Mouse (Mus musculus) liver, embryonic 16.5 days (tissue): ENCODE results near the gene 2410002F23Rik. TPM values are rescaled to one million over a fixed set of nuclear protein-coding genes. Genes with fewer than 3 reads are reported as not detected.
"Not testable (repeated sequence)": the region's sequence is repeated elsewhere in the genome, so short reads cannot be mapped to it uniquely, and the experiment has no call there.

Experiments used
- ATAC-seq: fragments of 200-750 bp; cut with Nextera tagmentation; 2 replicates; pipeline ENCODE4 v1.8.0; 2017; ENCODE audit warnings: low read depth, mild to moderate bottlenecking, moderate number of reproducible peaks, moderate library complexity
- H3K27ac ChIP-seq: fragments of 300-500 bp; sonication (generic); 2 replicates; pipeline ENCODE4 v1.5.1; 2014; ENCODE audit warnings: mild to moderate bottlenecking, low read length
- H3K27me3 ChIP-seq: fragments of 300-500 bp; sonication (generic); 2 replicates; pipeline ENCODE4 v1.6.1; 2014; ENCODE audit warnings: low read depth, low read length, mixed read lengths; ENCODE audit not compliant: control insufficient read depth, insufficient read depth
- H3K36me3 ChIP-seq: fragments of 300-500 bp; sonication (generic); 2 replicates; pipeline ENCODE4 v1.6.1; 2014; ENCODE audit warnings: mild to moderate bottlenecking; ENCODE audit not compliant: control insufficient read depth, insufficient read depth
- H3K4me1 ChIP-seq: fragments of 300-500 bp; sonication (generic); 2 replicates; pipeline ENCODE4 v1.6.1; 2014; ENCODE audit warnings: low read depth, low read length, mixed read lengths; ENCODE audit not compliant: control insufficient read depth
- H3K4me2 ChIP-seq: fragments of 300-500 bp; sonication (generic); 2 replicates; pipeline ENCODE4 v1.6.1; 2014; ENCODE audit warnings: low read depth, low read length, mixed read lengths
- H3K4me3 ChIP-seq: fragments of 300-500 bp; sonication (generic); 2 replicates; pipeline ENCODE4 v1.5.1; 2014; ENCODE audit warnings: low read depth, mild to moderate bottlenecking, low read length
- H3K9ac ChIP-seq: fragments of 300-500 bp; sonication (generic); 2 replicates; pipeline ENCODE4 v1.6.1; 2014; ENCODE audit warnings: low read depth, low read length
- H3K9me3 ChIP-seq: fragments of 300-500 bp; sonication (generic); replicated peaks from 2 replicates; pipeline ENCODE4 v1.6.1; 2016; ENCODE audit warnings: low read length; ENCODE audit not compliant: control insufficient read depth
- WGBS: fragments of 180-500 bp; shearing (Covaris S2); extraction: QIAGEN DNeasy Blood & Tissue Kit; methylation state at CpG from one replicate; pipeline ENCODE4 v1.1.7; 2014; ENCODE audit not compliant: insufficient replicate concordance; 5-methylcytosine and 5-hydroxymethylcytosine counted together
- polyA plus RNA-seq: library from polyadenylated mRNA; unstranded; fragments of >200 nt; fragmentation: Nextera tagmentation; extraction: Ambion mirVana; gene quantifications from 2 replicates; pipeline ENCODE4 v1.2.1, GENCODE M21; 2015

Gene 2410002F23Rik
- polyA plus RNA-seq, 1 experiment from 2014 or later, result 23.4 TPM

DNA sequence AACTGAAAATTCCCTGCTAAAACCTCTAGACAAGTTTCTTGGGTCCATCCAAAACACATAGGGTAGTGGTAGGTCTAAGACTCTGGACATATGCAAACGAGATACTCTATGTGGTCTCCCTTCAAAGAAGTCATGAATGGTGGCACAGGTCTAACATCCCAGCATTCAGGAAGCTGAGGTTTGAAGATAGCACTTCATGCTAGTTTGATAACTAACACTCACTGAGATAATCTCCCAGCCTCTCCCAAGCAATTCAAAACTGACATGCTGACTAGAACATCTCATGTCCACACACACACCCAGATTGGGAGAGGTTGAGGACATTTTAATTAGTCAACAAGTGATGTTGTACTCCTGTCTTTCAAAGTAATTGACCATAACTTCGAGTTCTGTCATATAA, 6.6 kb upstream of the 2410002F23Rik start:
- H3K4me1 ChIP-seq, result no peaks in the 10 kb centered on the region
- no peak overlapping the region for H3K4me2 ChIP-seq
- 20% methylated on average over 2 of the region's 2 CpGs for WGBS
- no peak overlapping the region for H3K9ac ChIP-seq
- ATAC-seq, result no peak
- no peaks in the 10 kb centered on the region for H3K27me3 ChIP-seq
- H3K9me3 ChIP-seq, result no peaks in the 10 kb centered on the region
- H3K36me3 ChIP-seq, result no peaks in the 10 kb centered on the region
- H3K27ac ChIP-seq, result no peak overlapping the region
- H3K4me3 ChIP-seq, result no peak overlapping the region

DNA sequence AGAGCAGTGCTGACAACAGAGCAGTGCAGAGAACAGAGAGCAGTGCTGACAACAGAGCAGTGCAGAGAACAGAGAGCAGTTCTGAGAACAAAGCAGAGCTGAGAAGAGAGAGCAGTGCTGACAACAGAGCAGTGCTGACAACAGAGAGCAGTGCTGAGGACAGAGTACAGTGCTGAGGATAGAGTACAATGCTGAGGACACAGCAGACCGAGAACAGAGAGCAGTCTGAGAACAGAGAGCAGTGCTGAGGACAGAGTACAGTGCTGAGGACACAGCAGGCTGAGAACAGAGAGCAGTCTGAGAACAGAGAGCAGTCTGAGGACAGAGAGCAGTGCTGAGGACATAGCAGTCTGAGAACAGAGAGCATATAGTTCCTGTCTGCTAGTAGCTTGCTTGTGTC, 5.8 kb upstream of the 2410002F23Rik start:
- Histone ChIP-seq H3K27me3 (no peaks in the 10 kb centered on the region), H3K27ac (no peak overlapping the region), H3K4me3 (no peak overlapping the region), H3K4me2 (no peak overlapping the region), H3K9ac (no peak overlapping the region), H3K36me3 (no peaks in the 10 kb centered on the region), H3K4me1 (peaks cover 6% of the 10 kb centered on the region), H3K9me3 (no peaks in the 10 kb centered on the region)
- WGBS, result 29% methylated on average over 1 of the region's 1 CpGs
- ATAC-seq, result peak; percentile 65; the same call in 1 of the 2 replicates

DNA sequence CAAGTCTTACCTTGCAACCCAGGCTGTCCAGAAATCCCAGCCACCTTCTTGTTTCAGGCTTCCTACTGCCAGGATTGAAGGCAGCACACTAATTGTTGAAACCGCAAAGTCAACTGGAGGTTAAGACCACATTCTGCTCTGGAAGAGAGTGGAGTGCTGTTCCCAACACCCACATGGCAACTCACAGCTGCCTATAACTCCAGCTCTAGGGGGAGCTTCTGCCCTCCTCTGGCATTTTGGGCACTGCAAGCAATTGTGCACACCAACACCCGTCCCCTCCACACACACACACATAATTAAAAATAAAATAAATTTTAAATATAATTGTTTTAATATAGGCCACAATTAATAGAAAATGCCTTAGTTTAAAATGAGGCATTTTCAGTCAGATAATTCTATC, 5.4 kb upstream of the 2410002F23Rik start:
- 47% methylated on average over 2 of the region's 2 CpGs for WGBS
- H3K9ac ChIP-seq, result no peak overlapping the region
- H3K9me3 ChIP-seq, result no peaks in the 10 kb centered on the region
- H3K4me2 ChIP-seq, result no peak overlapping the region
- H3K36me3 ChIP-seq, result no peaks in the 10 kb centered on the region
- no peak overlapping the region for H3K4me3 ChIP-seq
- peaks cover 6% of the 10 kb centered on the region for H3K4me1 ChIP-seq
- no peak overlapping the region for H3K27ac ChIP-seq
- no peak for ATAC-seq
- H3K27me3 ChIP-seq, result no peaks in the 10 kb centered on the region

DNA sequence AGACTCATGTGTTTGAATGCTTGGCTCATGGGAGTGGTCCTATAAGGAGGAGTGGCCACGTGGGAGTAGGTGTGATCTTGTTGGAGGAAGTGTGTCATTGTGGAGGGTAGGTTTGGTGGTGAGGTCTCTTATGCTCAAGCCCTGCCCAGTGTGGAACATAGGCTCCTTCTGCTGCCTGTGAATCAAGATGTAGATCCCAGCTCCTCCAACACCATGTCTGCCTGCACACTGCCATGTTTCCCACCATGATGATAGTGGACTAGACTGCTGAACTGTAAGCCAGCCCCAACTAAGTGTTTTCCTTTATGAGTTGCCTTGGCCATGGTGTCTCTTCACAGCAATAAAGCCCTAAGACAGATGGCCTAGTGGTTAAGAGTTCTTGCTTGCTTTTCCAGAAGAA, 2.4 kb upstream of the 2410002F23Rik start:
- Histone ChIP-seq H3K4me3 (no peak overlapping the region), H3K4me2 (no peak overlapping the region), H3K36me3 (peaks cover 2% of the 10 kb centered on the region; the same call in 1 of the 2 replicates), H3K27me3 (no peaks in the 10 kb centered on the region), H3K27ac (no peak overlapping the region), H3K9ac (no peak overlapping the region), H3K4me1 (peaks cover 18% of the 10 kb centered on the region), H3K9me3 (no peaks in the 10 kb centered on the region)
- no peak for ATAC-seq
- WGBS, result 29% methylated on average over 1 of the region's 1 CpGs

DNA sequence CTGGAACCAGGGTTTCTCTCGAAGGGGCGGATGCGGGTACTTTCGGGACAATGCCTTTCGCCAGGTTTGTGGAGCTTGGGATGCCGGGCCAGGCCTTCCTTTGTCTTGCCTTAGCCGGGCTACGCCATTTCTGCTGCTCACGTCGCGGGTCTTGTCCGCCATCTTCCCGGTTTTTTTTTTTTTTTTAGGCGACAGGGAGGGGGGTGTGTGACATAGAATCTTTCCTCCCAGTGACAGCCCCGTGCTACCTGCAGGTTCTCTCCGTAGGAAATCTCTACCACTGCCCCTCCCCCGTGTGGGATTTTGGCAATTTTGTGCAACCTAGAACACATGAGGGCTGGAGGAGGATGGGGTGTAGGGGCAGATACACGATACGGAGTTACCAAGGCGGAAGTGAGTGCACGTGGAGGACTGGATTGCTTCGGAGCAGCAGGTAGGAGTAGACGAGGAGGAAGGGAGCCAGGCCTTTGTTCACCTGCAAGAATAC, 505 bp downstream of the 2410002F23Rik start:
- peaks cover 12% of the 10 kb centered on the region for H3K36me3 ChIP-seq
- H3K4me1 ChIP-seq, result peaks cover 18% of the 10 kb centered on the region
- ATAC-seq, result peak; percentile 12; the same call in 1 of the 2 replicates
- peak overlapping the region; percentile 81 for H3K4me2 ChIP-seq
- H3K4me3 ChIP-seq, result peak overlapping the region; percentile 94
- WGBS, result 0% methylated on average over 23 of the region's 23 CpGs
- H3K27ac ChIP-seq, result peak overlapping the region; percentile 59; the same call in 1 of the 2 replicates
- H3K9me3 ChIP-seq, result no peaks in the 10 kb centered on the region
- no peaks in the 10 kb centered on the region for H3K27me3 ChIP-seq
- peak overlapping the region; percentile 86 for H3K9ac ChIP-seq

DNA sequence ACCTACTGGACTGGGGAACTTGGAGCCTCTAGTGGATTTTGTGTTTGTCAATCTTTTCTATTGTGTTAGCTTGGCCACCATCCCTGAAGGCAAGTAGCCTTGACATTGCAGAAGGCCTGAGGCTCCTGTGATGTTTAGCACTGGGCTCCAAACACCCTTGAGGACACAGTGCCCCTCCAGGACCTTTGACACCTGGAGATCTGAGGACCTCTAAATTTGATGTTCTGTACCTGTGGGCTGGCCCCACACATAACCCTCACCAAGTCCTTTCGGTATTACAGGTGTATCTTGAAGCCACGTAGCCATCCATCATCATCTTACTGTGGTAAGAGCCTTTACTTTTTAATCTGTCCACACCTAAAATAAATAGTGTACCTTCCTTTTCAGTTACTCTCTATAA, 1.4 kb downstream of the 2410002F23Rik start:
- H3K4me2 ChIP-seq, result peak overlapping the region; percentile 81
- peaks cover 12% of the 10 kb centered on the region for H3K36me3 ChIP-seq
- peak overlapping the region; percentile 94 for H3K4me3 ChIP-seq
- H3K9me3 ChIP-seq, result no peaks in the 10 kb centered on the region
- peak overlapping the region; percentile 37; the same call in 1 of the 2 replicates for H3K9ac ChIP-seq
- H3K27me3 ChIP-seq, result no peaks in the 10 kb centered on the region
- peaks cover 18% of the 10 kb centered on the region for H3K4me1 ChIP-seq
- no peak for ATAC-seq
- no peak overlapping the region for H3K27ac ChIP-seq
- WGBS, result 77% methylated on average over 2 of the region's 2 CpGs

DNA sequence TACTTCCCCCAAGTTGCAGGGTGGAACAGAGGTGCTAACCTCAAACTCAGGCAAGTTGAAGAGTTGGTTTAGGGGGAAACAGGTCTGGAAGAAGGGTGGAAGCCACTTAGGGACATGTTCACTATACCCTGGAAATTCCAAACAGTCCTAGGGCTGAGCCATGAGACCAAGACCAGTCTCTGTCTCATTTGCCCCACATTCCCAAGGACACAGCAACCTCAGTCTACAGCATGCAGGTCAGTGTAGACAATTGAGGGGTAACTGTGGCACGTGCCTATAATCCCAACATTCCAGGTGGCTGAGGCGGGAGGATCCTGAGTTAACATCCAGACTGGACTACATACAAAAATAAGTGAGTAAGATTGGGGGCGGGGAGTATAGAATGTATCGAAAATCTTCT, 2.7 kb downstream of the 2410002F23Rik start:
- peaks cover 12% of the 10 kb centered on the region for H3K36me3 ChIP-seq
- no peak overlapping the region for H3K9ac ChIP-seq
- no peaks in the 10 kb centered on the region for H3K9me3 ChIP-seq
- H3K27me3 ChIP-seq, result no peaks in the 10 kb centered on the region
- WGBS, result 80% methylated on average over 4 of the region's 4 CpGs
- no peak overlapping the region for H3K27ac ChIP-seq
- no peak for ATAC-seq
- no peak overlapping the region for H3K4me2 ChIP-seq
- H3K4me1 ChIP-seq, result peaks cover 18% of the 10 kb centered on the region
- H3K4me3 ChIP-seq, result no peak overlapping the region

DNA sequence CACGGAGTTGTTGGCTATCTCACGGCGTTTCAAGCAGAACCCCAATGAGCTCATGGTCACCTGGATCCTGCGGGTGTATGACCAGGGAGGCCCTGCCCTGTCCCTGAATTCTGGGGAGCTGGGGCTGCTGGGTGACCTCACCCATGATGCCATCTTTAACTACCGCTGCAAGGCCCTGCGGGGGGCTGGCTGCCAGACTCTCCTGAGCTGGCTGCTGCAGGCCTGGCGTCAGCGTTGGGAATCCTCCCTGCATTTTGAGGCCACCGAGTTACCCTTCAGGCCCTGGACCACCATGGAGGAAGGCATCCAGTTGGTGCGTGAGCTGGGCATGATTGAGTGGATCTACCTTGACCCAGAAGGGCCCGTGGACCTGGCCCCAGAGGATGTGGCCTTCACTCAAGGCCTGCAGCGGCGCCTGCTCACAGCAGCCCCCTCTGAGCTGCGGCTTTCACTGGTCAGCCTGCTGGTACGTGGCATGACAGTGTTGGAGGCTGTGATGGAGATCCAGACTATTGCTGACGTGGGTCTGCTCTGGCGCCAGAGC, 4.3 kb downstream of the 2410002F23Rik start:
- H3K36me3 ChIP-seq, result peaks cover 12% of the 10 kb centered on the region
- not testable (repeated sequence) for ATAC-seq, H3K4me3 ChIP-seq, H3K9ac ChIP-seq, H3K9me3 ChIP-seq, H3K27me3 ChIP-seq, H3K27ac ChIP-seq, H3K4me2 ChIP-seq
- H3K4me1 ChIP-seq, result peaks cover 12% of the 10 kb centered on the region; the same call in 1 of the 2 replicates
- 80% methylated on average over 17 of the region's 17 CpGs for WGBS

DNA sequence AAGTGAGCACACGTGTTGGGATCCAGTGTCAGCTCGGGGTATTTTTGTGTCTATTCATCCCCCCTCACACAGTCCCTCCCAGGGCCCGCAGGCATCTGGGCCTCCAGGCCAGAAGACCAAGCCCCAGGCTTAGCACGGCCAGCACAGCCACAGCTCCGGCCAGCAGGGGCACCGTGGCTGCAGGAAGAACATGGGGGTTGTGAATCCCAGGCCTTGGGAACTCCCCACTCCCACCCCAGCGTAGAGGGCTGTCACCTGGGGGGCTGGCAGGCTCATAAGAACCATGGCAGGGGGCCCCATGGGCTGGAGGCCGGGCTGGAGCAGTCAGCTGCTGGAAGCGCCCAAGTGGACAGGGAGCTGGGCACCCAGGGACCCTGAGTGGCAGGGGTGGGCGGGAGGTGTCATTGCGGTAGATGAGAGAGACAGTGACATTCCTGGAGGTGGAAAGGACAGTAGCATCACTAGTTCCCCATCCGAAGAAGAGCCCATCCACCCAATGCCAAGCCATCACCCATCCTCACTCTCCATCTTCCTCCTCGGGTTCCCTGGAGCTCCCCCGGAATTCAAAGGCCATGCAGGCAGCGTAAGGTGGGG, 6.6 kb downstream of the 2410002F23Rik start:
- WGBS, result 65% methylated on average over 15 of the region's 15 CpGs
- no peak for ATAC-seq
- no peaks in the 10 kb centered on the region for H3K27me3 ChIP-seq

More for the DNA sequence above, 6.6 kb downstream of the 2410002F23Rik start:
- Histone ChIP-seq H3K4me3 (no peak overlapping the region), H3K4me1 (peaks cover 2% of the 10 kb centered on the region; the same call in 1 of the 2 replicates), H3K4me2 (no peak overlapping the region), H3K36me3 (peaks cover 12% of the 10 kb centered on the region), H3K9ac (no peak overlapping the region), H3K27ac (no peak overlapping the region), H3K9me3 (no peaks in the 10 kb centered on the region)
